Mouse (Mus musculus): ENCODE results near the gene Asrgl1.

Gene Asrgl1

DNA sequence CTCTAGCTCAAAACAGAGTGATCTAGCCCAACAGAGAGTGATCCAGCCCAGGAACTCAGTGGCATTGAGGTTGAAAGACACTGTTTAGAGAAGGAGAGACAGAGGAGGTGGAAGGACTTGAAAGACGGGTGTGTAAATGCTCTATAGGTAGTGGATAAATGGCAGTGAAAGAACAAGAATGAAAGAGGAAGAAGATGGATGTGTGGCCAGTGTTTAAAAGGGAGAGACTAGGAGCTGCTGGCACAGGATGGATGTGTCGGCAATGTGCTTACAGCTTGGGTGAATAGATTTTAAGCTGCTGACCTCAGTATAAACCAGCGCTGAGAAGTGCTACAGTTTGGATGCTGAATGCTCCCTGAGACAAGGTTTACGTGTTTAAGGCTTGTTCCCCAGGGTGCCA, 61.0 kb downstream of the Asrgl1 start:
- in situ Hi-C loops (cut with MboI, MseI), result no loop called here

DNA sequence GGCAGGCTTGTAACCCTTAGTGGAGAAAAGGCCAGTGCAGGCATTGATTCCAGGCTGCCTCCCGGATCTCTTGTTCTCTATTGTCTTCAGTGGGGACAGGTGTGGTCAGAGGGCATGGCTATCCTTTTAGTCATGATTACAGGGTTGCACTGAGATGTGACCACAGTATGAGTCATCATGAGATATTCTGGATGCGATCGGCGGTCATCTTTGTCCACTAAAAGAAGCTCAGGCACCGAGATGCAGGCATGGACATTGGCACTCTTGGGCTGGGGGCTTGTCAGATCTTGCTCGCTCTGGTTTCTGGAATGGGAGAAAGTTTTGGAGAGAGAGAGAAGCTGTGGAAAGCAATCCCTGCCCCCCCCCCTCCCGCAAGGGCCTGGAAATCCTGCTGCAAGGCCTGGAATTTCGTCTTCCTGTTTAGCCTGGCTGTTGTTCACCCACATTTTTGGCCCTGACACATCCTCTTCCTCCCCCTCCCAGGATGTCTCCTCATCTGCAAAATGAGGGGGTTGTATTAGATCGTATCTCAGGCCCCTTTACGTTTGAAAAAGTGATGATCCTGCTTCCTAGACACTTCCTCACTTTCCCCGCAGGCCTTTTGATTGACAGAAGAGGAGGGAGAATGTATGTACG, 61.5 kb downstream of the Asrgl1 start:
- in situ Hi-C loops (cut with MboI, MseI), result no loop called here

DNA sequence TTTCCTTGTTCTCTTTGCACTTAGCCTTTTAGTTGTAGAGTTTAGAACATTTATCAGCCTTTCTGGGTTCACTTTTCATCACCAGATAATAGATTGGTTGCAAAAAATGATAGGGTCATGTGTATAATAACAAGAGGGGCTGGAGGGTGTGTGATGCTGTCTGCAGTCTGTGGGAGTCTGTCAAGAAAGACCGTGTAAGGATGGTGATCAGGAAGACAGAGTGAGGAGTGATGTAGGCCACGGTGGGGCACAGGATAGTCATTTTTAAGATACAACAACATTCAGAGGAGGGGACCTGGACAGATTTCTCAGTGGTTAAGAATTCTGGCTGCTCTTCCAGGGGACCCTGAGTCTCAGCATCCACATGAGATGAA, 63.3 kb downstream of the Asrgl1 start:
- in situ Hi-C loops (cut with MboI, MseI), result no loop called here

DNA sequence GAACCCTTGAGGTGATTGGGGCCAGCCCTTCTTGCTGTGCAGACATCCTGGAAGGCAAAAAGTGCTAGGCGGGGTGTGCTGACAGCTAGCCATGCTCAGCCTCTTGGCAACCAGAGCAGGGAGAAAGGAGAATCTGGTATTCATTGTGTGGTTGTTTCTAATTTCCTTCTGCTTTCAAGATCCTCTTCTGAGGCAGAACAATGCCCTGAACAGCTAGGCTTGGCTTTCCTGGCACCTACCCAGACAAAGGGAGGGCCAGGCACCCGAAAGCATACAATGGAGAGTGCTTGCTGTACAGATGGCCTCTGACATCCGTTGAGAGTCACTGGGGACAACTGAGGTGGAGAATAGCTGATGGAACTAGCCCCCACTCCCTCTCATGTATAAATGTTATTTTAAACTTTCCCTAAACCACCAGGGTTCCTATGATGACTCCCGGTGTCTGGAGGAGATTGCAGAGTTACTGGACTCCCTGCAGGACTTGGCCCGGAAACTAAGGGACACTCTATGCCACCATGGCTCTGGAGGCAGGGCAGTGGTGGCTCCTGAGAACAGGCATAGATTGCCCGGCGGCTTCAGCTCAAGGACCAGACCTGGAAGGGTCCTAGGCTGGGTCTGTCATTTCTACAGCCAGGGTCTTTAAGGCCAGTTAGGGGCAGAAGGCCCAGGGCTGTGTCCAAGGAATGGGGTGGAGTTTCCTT, 63.8 kb downstream of the Asrgl1 start:
- in situ Hi-C loops (cut with MboI, MseI), result no loop called here

DNA sequence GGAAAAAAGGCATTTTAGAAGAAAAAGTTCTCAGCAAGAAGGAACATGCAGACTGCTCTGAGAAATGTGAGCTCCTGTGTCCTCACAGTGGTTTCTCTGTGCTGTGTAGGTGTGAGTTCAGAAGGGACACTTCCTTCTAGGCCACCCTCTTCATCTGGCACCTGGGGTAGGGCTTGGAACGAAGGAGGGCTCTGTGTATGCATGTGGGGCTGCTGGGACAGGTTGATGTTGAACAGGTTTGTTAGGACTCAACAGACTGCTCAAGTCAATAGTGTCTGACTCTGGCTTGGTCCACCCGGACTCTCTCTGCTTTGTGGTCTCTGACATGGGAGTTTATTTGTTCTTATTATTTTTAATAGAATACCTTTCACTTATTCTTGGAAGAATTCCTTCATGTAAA, 65.1 kb downstream of the Asrgl1 start:
- in situ Hi-C loops (cut with MboI, MseI), result no loop called here

DNA sequence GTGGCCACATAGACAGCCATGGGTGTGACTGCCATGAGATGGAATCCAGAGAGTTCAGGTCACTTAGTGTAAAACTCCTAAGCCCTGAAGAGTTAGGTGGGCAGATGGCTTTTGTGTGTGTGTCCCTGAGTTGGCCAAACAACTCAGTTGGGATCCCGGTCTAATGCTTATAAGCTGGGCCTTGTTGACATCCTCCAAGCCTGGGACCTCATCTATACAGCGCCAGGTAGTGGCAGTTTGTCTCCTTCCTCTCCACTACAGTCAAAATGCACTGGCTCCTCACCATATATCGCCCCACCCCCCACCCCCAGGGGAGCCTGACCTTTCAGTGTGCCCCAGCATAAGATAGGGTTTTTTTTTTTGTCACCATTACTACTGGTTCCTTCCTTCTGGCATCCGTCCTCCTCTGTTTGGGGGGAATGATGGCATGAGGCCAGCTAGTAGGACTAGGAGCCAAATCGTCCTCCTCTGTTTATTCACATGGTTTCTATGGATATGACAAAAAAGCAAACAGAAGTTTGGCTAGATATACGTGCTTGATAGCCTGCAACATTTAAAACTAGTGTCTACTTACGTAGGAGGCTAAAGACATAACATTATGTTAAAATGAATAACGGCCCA, 65.6 kb downstream of the Asrgl1 start:
- in situ Hi-C loops (cut with MboI, MseI), result no loop called here

DNA sequence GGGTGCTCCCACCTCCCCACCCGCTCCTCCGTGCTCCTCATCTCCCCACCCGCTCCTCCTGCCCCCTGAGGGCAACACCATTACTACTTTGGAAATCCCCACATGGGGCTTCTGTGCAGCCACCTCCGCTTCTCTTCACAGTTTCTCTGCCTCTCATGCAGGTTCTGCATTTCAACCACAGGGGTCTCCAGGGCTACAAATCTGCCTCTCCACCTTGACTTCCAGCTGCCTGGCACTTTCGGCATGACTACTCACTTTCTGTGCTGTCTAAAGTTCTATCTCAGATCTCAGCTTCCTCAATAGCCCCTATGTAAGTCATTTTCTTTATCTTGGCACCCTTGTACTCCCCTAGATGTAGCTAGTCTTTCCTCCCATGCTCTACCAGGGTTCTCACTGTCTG, 68.1 kb downstream of the Asrgl1 start:
- in situ Hi-C loops (cut with MboI, MseI), result no loop called here

DNA sequence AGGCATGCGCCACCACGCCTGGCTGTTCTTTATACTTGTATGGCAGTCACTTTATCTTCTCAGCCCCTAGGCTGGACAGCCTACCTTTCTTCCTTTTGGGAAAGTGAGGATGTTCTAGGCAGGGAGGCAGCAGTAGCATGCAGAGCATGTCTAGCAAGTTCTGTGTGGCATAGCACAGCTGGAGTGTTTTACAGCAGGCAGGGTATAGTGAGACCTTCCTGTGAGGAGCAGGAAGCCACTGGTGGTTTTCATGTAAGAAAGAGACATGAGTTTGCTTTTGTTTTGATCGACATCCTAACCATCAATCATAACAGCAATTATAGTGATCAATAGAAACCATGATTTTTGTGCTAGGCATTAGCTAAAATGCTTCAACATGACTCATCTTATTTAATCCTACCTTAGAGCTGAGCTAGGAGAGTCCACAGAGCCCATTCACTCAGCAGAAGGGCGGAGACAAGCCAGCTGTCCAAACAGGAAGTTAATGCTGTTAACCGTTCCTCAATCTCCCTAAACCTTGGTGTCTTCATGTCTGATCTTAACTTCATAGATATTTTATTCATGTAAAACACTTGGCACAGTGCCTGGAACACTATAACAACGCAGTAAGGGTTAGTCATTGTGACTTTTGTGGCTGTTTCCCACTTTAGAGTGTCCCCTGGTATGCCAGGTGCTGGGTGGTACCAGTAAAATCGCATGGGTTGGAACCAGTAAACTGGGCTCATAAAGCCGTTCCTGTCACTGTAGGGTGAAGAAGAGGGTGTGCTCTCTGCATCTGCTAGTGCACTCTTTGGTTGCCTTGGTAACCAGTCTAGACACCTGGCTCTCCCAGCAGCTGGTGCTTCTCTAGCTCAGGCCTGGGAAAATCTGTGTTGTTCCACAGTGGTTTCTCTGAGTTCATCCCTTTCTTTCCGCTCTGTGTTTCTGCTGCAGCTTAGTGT, 69.5 kb downstream of the Asrgl1 start:
- in situ Hi-C loops (cut with MboI, MseI), result no loop called here

DNA sequence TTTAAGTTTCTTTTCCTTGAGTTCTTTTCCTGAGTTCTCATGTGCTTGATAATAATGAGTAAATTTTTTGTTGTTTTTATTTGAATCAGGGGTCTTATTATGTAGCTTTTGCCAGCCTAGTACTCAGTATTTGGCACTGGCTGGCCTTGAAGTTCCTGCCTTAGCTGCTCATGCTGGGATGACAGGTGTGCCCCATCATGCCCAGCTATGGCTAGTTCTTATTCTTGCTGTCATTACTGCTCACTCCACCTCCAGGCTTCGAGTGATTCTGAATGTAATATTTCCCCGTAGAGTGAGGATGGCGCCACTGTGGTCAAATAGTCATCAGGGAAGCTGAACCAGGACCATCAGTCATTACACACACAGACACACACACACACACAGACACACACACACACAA, 71.6 kb downstream of the Asrgl1 start:
- in situ Hi-C loops (cut with MboI, MseI), result no loop called here

DNA sequence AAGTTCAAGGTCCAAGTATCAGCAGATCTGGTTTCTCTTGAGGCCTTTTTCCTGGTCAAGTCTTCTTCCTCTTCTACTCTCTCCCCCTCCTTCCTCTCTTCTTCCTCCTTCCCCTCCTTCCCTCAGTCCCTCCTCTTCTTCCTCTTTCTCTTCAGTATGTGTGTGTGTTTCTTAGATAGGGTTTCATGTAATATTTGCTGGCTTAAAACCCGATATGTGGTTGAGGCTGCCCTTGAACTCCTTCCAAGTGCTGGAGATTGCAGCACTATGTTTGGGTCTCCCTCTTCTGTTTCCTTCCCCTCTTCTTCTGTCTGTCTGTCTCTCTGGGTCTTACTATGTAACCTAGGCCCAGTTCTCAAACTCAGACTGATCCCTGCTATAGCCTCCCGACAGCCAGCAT, 72.6 kb downstream of the Asrgl1 start:
- in situ Hi-C loops (cut with MboI, MseI), result no loop called here

DNA sequence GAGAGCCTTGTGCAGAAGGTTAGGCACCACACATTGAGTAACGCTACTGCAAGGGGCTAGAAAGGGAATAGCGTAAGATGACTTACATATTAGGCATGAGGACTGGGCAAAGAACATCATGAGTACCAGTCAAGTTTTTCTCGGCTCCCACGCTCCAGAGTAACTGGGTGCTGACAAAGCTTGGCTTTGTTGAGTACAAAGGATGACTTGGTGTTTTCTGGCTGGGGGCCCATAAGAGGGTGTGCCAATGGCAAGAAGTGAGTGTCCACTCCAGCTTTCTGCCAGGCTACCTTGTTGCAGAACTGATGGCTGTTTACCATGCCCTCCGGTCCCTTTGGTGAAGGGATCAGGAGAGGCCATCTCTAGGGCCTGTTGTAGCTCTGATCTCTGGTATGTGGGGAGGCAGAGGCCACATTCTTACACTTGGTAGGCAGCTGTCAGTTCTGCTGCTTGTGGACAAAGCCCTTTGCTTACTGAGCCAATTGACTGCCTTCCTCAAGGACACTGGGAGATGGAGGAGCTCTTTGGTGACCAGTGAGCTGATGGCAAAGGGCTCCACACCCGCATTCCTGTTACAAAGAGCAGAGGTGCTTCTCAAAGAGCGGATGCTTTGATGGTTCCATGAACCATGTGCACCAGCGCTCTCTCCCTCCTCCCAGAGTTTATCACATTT, 74.1 kb downstream of the Asrgl1 start:
- in situ Hi-C loops (cut with MboI, MseI), result no loop called here

DNA sequence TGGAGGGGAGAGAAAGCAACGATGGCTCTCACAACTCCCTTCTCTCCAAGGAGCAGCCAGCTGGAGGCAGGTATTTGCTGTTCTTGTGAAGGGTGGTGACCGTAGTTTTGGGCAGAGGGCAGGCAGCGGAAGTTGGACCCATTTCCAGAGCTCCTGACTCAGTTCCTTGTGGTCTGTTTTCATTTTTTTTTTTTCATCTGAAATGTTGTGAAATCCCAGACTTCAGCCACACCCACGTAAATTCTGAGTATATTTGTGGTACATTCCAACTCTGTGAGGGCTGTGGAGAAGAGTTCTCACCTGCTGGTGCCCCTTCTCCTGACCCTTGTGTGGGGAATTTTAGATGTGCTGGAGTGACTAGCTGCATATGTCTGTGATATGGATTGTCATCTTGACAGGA, 75.3 kb downstream of the Asrgl1 start:
- in situ Hi-C loops (cut with MboI, MseI), result no loop called here

All from T-helper 17 cell (primary cell).